Mouse (Mus musculus): ENCODE measurements around the gene Hacl1. TPM values are rescaled to one million over a fixed set of nuclear protein-coding genes. Genes with fewer than 3 reads are reported as not detected.

Gene Hacl1
- polyA plus RNA-seq, 1 experiment: 154 TPM

DNA sequence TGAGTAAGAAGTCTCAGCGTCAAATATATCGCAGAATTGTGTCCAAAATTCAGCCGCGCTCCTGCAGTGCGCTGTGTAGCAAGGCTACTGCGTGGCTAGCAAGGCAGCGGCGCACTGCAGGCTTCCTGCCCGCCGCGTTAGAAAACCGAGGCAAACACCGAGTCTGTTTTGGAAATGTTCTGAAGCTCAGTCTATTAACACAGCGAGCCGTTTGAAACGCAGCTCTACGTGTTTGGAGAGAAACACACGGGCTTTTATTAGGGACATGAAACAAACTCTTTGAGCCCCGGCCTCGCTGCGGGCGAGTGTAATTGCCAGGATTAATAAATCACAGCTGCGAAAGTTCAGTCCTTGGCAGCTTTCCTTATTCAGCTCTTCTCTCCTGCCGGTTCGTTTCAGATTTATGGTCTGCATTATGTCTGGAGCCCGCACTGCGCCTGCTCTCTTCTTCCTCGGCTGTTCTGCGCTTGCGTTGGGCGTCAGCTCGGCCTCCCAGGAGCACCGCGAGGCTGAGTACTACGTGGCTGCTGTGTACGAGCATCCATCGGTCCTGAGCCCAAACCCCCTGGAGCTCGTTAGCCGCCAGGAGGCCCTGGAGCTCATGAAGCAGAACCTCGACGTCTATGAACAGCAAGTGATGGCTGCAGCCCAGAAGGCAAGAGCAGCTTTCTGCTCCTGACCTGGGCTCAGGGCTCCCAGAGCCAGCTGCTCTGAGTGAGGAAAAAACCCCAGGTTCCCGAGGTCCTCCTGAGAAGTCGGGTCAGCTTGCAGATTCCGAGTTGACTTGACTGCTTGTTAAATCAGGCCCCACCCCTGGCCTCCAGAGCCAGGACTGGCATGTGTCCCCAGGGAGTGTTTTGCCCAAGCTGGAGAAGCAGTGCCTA lies 20.8 kb upstream of the Hacl1 start:
- under 1% methylated on average over 44 of the region's 44 CpGs for WGBS
- peak; percentile 96 for DNase-seq
- H3K27ac ChIP-seq (ENCODE audit: insufficient read depth, low read depth, low read length): peak overlapping the region; percentile 96
- H3K4me1 ChIP-seq (ENCODE audit: control insufficient read depth, insufficient read depth, low read length): peaks cover 46% of the 10 kb centered on the region
- peak overlapping the region; percentile 27 for H3K4me3 ChIP-seq (ENCODE audit: insufficient read depth, low read depth, low read length)
- H3K27me3 ChIP-seq (replicated peaks; ENCODE audit: control insufficient read depth, insufficient read depth, low read length): no peaks in the 10 kb centered on the region
- no peaks in the 10 kb centered on the region for H3K36me3 ChIP-seq (ENCODE audit: control insufficient read depth, insufficient read depth, low read length)
- TF ChIP-seq POLR2A (IDR thresholded peaks at IDR 0.05; ENCODE audit: low read depth, low read length) (peak; percentile 13), CTCF (conservative IDR thresholded peaks at IDR 0.05; ENCODE audit: insufficient read depth, insufficient read length, low read depth, low read length) (0 out of 2 replicates have a peak, but pooled peaks have one; percentile 9)

DNA sequence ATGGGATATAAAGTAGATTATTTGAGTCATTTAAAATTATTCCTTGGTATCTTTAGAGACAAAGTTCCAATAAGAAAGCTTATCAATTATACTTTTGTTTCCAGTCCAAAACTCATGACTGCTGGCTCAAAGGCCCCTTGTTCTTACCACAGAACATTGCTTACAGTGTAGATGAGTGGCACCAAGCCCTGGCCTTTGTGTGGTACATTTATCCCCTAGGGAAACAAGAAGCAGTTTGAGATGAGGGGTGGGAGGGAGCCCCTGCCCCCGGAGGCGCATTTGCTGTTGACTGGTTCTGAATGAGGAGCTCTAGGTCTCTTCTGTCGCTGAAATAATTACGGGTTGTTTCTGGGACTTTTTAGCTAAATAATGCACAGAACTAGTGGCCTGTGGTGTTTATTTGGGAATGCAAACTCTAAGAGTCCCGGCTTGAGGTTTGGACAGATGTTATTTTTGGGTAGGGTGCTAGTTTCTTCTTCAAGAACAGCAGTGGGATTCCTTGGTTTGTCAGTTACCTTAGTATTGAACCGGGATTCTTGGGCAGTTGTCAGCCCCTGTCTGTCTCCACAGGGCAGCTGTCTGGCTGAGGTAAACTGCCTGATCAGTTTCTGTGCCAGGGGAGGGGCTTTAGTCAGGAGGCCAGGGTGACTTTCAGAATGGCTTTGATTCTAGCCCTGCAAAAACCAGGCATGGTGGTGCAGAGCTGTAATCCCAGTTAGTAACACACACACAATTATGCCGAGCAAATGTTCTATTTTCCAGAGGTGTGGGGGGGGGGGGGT lies 19.4 kb upstream of the Hacl1 start:
- TF ChIP-seq CTCF (conservative IDR thresholded peaks at IDR 0.05; ENCODE audit: insufficient read depth, insufficient read length, low read depth, low read length) (no peak), POLR2A (IDR thresholded peaks at IDR 0.05; ENCODE audit: low read depth, low read length) (no peak)
- Histone ChIP-seq H3K27ac (ENCODE audit: insufficient read depth, low read depth, low read length) (peak overlapping the region; percentile 83), H3K36me3 (ENCODE audit: control insufficient read depth, insufficient read depth, low read length) (no peaks in the 10 kb centered on the region), H3K4me3 (ENCODE audit: insufficient read depth, low read depth, low read length) (no peak overlapping the region), H3K27me3 (replicated peaks; ENCODE audit: control insufficient read depth, insufficient read depth, low read length) (no peaks in the 10 kb centered on the region), H3K4me1 (ENCODE audit: control insufficient read depth, insufficient read depth, low read length) (peaks cover 46% of the 10 kb centered on the region)
- WGBS: 52% methylated on average over 7 of the region's 7 CpGs
- DNase-seq: no peak

- no peaks in the 10 kb centered on the region for H3K36me3 ChIP-seq (ENCODE audit: control insufficient read depth, insufficient read depth, low read length)
- WGBS: 7% methylated on average over 10 of the region's 10 CpGs
- H3K4me3 ChIP-seq (ENCODE audit: insufficient read depth, low read depth, low read length): no peak overlapping the region
- peak overlapping the region; percentile 83 for H3K27ac ChIP-seq (ENCODE audit: insufficient read depth, low read depth, low read length)
- DNase-seq: peak; percentile 87
- TF ChIP-seq CTCF (conservative IDR thresholded peaks at IDR 0.05; ENCODE audit: insufficient read depth, insufficient read length, low read depth, low read length) (no peak), POLR2A (IDR thresholded peaks at IDR 0.05; ENCODE audit: low read depth, low read length) (no peak)
- H3K4me1 ChIP-seq (ENCODE audit: control insufficient read depth, insufficient read depth, low read length): peaks cover 49% of the 10 kb centered on the region
- no peaks in the 10 kb centered on the region for H3K27me3 ChIP-seq (replicated peaks; ENCODE audit: control insufficient read depth, insufficient read depth, low read length)
Observed at GRCm38 (mm10) chr14:31659501-31660181, 18.6 kb upstream of the Hacl1 start.

DNA sequence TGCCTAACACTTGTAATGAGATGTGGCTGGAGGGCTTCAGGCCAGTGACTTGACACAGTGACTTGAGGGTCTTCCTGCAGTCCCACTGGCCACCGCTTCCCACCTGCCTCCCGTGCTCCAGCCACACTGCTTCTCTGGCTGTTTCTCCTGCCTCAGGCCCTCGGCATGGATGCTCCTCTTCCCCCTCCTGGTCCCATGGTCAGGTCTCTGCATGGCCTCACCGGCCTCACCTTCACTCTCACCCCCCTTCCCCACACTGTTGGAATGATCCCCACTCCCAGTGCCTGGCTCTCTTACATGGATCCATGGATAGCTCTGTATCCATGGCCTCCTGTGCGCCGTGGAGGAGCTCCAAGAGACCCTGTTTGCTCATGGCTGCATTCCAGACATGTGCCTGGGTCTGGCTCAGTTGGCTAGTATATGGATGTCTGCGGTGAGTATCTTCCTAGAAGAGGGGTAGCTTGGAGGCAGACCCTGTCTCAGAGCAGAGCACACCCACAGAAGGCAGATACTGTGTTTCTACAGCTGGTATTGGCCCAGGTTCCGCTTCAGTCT lies 17.1 kb upstream of the Hacl1 start:
- H3K4me3 ChIP-seq (ENCODE audit: insufficient read depth, low read depth, low read length): no peak overlapping the region
- H3K36me3 ChIP-seq (ENCODE audit: control insufficient read depth, insufficient read depth, low read length): no peaks in the 10 kb centered on the region
- H3K27ac ChIP-seq (ENCODE audit: insufficient read depth, low read depth, low read length): peak overlapping the region; percentile 7; the same call in 1 of the 2 replicates
- H3K4me1 ChIP-seq (ENCODE audit: control insufficient read depth, insufficient read depth, low read length): peaks cover 40% of the 10 kb centered on the region
- WGBS: 89% methylated on average over 8 of the region's 8 CpGs
- H3K27me3 ChIP-seq (replicated peaks; ENCODE audit: control insufficient read depth, insufficient read depth, low read length): no peaks in the 10 kb centered on the region
- TF ChIP-seq POLR2A (IDR thresholded peaks at IDR 0.05; ENCODE audit: low read depth, low read length) (no peak), CTCF (conservative IDR thresholded peaks at IDR 0.05; ENCODE audit: insufficient read depth, insufficient read length, low read depth, low read length) (no peak)
- no peak for DNase-seq

DNA sequence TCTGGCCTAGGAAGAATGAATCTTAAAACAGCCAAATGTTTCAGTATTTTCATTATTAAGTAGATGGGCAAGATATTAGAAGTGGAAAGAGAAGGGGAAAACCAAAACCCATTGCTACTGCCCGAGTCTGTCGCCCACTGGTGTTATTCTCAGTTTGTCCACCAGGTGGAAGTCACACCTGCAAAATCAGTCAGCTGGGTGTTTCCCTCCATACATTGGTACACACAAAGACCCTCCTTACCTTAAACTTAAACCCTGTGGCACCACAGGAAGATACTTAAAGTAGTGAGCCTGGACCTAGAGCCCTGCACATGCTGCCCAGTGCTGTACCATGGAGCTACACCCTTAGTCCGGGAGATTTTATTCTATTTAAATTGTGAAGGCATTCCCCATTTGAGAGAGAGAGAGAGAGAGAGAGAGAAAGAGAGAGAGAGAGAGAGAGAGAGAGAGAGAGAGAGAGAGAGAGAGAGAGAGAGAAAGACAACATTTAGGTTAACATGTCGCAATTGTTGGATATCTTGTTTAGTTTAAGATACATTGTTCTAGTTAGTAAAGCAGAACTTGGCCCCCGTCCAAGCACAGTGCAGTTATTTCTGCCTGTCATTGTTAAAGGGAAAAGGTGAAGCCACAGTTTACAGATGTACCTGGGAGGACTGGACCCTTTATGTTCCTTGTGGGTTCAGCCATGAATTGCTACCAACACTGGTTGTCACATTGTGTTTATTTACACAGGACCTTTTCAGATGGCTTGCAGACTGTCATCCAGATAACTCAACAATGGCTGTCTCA lies 16.0 kb upstream of the Hacl1 start:
- Histone ChIP-seq H3K27ac (ENCODE audit: insufficient read depth, low read depth, low read length) (no peak overlapping the region; the same call in 1 of the 2 replicates), H3K27me3 (replicated peaks; ENCODE audit: control insufficient read depth, insufficient read depth, low read length) (no peaks in the 10 kb centered on the region), H3K36me3 (ENCODE audit: control insufficient read depth, insufficient read depth, low read length) (no peaks in the 10 kb centered on the region), H3K4me1 (ENCODE audit: control insufficient read depth, insufficient read depth, low read length) (peaks cover 33% of the 10 kb centered on the region), H3K4me3 (ENCODE audit: insufficient read depth, low read depth, low read length) (no peak overlapping the region)
- DNase-seq: peak; percentile 78
- peak; percentile 76 for TF ChIP-seq CTCF (conservative IDR thresholded peaks at IDR 0.05; ENCODE audit: insufficient read depth, insufficient read length, low read depth, low read length)
- no peak for TF ChIP-seq POLR2A (IDR thresholded peaks at IDR 0.05; ENCODE audit: low read depth, low read length)
- whole genome bisulfite sequencing: 13% methylated on average over 5 of the region's 5 CpGs

DNA sequence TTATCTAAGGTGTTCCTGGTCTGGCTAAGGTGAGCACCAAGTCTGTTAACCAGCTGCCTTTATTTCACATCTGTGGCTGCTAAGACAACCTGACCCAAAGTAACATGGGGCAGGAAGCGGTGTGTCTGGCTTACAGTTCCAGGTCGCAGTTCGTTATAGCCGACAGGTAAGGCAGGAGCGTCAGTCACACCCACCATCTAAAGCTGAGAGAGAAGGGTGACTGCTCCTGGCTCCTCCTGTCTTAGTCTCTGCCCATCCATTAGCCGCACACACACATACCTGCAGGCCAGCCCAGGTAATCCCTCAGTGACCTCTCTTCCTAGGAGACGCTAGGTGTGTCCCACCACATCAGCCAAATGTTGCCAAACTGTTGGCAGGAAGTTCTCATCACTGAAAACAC lies 15.3 kb upstream of the Hacl1 start:
- DNase-seq: no peak
- Histone ChIP-seq H3K4me3 (ENCODE audit: insufficient read depth, low read depth, low read length) (no peak overlapping the region), H3K4me1 (ENCODE audit: control insufficient read depth, insufficient read depth, low read length) (peaks cover 33% of the 10 kb centered on the region), H3K36me3 (ENCODE audit: control insufficient read depth, insufficient read depth, low read length) (no peaks in the 10 kb centered on the region), H3K27ac (ENCODE audit: insufficient read depth, low read depth, low read length) (no peak overlapping the region), H3K27me3 (replicated peaks; ENCODE audit: control insufficient read depth, insufficient read depth, low read length) (no peaks in the 10 kb centered on the region)
- WGBS: 66% methylated on average over 7 of the region's 7 CpGs
- TF ChIP-seq CTCF (conservative IDR thresholded peaks at IDR 0.05; ENCODE audit: insufficient read depth, insufficient read length, low read depth, low read length) (no peak), POLR2A (IDR thresholded peaks at IDR 0.05; ENCODE audit: low read depth, low read length) (no peak)

All from kidney, adult 2 months (tissue).